Mouse (Mus musculus) myocyte (in vitro differentiated cells): ENCODE measurements around the gene Ahsa1. TPM values are rescaled to one million over a fixed set of nuclear protein-coding genes. Genes with fewer than 3 reads are reported as not detected.
A peak's percentile ranks its signal among the peaks of the same experiment; 100 is the strongest.

Experiments
- H3K27me3 ChIP-seq: one replicate; pipeline ENCODE4 v1.6.1; 2011; ENCODE audit not compliant: control insufficient read depth, insufficient read depth, insufficient read length
- H3K36me3 ChIP-seq: one replicate; pipeline ENCODE4 v1.6.1; 2011; ENCODE audit not compliant: control insufficient read depth, insufficient read depth
- H3K4me2 ChIP-seq: one replicate; pipeline ENCODE4 v1.6.1; 2011; ENCODE audit warnings: low read depth, control low read depth
- H3K4me3 ChIP-seq: one replicate; pipeline ENCODE4 v1.5.1; 2011; ENCODE audit warnings: mild to moderate bottlenecking, control low read depth, moderate library complexity
- H3K79me2 ChIP-seq: one replicate; pipeline ENCODE4 v1.6.1; 2011; ENCODE audit not compliant: control insufficient read depth, insufficient read depth
- H3ac ChIP-seq: one replicate; pipeline ENCODE4 v1.6.1; 2011; ENCODE audit not compliant: control insufficient read depth, insufficient read length
- CEBPB ChIP-seq: IDR thresholded peaks from 2 replicates; pipeline ENCODE4 v1.6.1; 2011; ENCODE audit warnings: mild to moderate bottlenecking, moderate library complexity; ENCODE audit not compliant: poor library complexity, insufficient read depth, severe bottlenecking
- E2F4 ChIP-seq: IDR thresholded peaks from one replicate; pipeline ENCODE4 v1.6.1; 2011; ENCODE audit warnings: mild to moderate bottlenecking, control low read depth, moderate library complexity; ENCODE audit not compliant: insufficient read depth
- MAX ChIP-seq: IDR thresholded peaks from one replicate; pipeline ENCODE4 v1.6.1; 2011; ENCODE audit warnings: low read depth, mild to moderate bottlenecking, control low read depth
- MYOD1 ChIP-seq, 3 experiments: IDR thresholded peaks; one replicate each; pipeline ENCODE4 v1.6.1; 2011; ENCODE audit warnings: control low read depth in 2 of 3, low read depth in 2 of 3, mild to moderate bottlenecking in 2 of 3, moderate library complexity in 1 of 3; ENCODE audit not compliant: insufficient read length in 2 of 3, control insufficient read depth in 1 of 3
- MYOG ChIP-seq, 3 experiments: IDR thresholded peaks; one replicate each; pipeline ENCODE4 v1.6.1; 2011; ENCODE audit warnings: control low read depth in 2 of 3, low read depth in 2 of 3, mild to moderate bottlenecking in 2 of 3; ENCODE audit not compliant: insufficient read length in 2 of 3, control insufficient read depth in 1 of 3, insufficient read depth in 1 of 3
- POLR2A ChIP-seq: IDR thresholded peaks from one replicate; pipeline ENCODE4 v1.6.1; 2011; ENCODE audit warnings: low read depth, mild to moderate bottlenecking, control low read depth, moderate library complexity; ENCODE audit not compliant: insufficient read length
- POLR2AphosphoS2 ChIP-seq: IDR thresholded peaks from one replicate; pipeline ENCODE4 v1.6.1; 2011; ENCODE audit warnings: low read depth, control low read depth; ENCODE audit not compliant: insufficient read length
- REST ChIP-seq: IDR thresholded peaks from one replicate; pipeline ENCODE4 v1.6.1; 2011; ENCODE audit warnings: mild to moderate bottlenecking, control low read depth, moderate library complexity; ENCODE audit not compliant: insufficient read depth, insufficient read length
- SRF ChIP-seq: IDR thresholded peaks from one replicate; pipeline ENCODE4 v1.6.1; 2011; ENCODE audit warnings: low read depth; ENCODE audit not compliant: control insufficient read depth, insufficient read length
- TCF12 ChIP-seq: IDR thresholded peaks from one replicate; pipeline ENCODE4 v1.6.1; 2011; ENCODE audit warnings: mild to moderate bottlenecking, control low read depth; ENCODE audit not compliant: poor library complexity, insufficient read depth, severe bottlenecking
- TCF3 ChIP-seq: IDR thresholded peaks from one replicate; pipeline ENCODE4 v1.6.1; 2011; ENCODE audit warnings: low read depth, control low read depth; ENCODE audit not compliant: insufficient read length
- USF1 ChIP-seq: IDR thresholded peaks from one replicate; pipeline ENCODE4 v1.6.1; 2011; ENCODE audit warnings: low read depth, mild to moderate bottlenecking, control low read depth, moderate library complexity
- polyA plus RNA-seq: library from polyadenylated mRNA; unstranded; fragments of >200 nt; fragmentation: generic; extraction: Trizol; gene quantifications from one replicate; pipeline ENCODE4 v1.2.1, GENCODE M21; 2012; ENCODE audit warnings: missing spikeins

Ahsa1 gene
- polyA plus RNA-seq, result 148 TPM

DNA sequence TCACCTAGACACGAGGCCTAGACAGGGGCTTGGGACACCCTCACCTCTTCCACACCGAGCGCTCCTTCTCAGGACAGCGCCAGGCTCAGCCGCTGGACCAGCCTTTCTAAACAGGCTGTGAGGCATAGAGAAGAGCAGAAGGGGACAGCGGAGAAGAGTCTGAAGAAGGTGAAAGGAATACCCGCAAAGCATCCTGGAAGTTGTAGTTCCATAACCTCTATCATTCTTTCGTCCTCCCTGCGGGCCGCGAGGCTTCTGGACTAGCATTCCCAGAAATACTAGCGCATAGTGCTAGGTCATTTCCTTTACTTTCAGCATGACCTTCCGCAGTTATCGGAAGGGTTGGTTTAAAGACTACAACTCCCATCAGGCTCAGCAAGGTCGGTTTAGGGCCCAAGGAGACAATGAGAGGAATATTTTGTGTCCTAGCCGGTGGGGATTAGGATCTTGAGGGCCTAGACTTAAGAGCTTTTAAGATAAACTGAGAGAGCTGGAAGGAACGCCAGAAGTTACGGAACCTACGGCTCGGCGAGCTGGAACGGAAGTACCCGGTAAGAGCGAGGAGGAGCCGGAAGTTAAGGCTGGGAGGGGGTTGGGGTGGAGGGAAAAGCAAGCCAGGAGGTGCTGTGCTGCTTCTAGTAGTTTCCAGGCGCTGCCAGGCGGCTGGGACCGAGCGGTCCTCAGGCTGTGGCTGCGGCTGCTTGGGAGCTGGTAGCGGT lies at the start of gene Ahsa1, which contains the start of gene Vipas39:
Ahsa1 (plus strand) TSS at position 372 of the 719 bp plus-strand sequence.
Vipas39 (minus strand) TSS at position 149 of the 719 bp plus-strand sequence.
- peaks cover 35% of the 10 kb centered on the region for H3K36me3 ChIP-seq
- peak within 1 kb of the TSS; percentile 93 for H3ac ChIP-seq
- peaks cover 47% of the 10 kb centered on the region for H3K79me2 ChIP-seq
- TF ChIP-seq SRF, result peak; percentile 52
- TF ChIP-seq USF1, result no peak
- TF ChIP-seq POLR2AphosphoS2, result peak; percentile 97
- peak; percentile 93 for TF ChIP-seq POLR2A
- peak; percentile 46 for TF ChIP-seq E2F4
- H3K4me3 ChIP-seq, result peak within 1 kb of the TSS; percentile 80
- no peaks in the 10 kb centered on the region for H3K27me3 ChIP-seq
- peak within 1 kb of the TSS; percentile 91 for H3K4me2 ChIP-seq

DNA sequence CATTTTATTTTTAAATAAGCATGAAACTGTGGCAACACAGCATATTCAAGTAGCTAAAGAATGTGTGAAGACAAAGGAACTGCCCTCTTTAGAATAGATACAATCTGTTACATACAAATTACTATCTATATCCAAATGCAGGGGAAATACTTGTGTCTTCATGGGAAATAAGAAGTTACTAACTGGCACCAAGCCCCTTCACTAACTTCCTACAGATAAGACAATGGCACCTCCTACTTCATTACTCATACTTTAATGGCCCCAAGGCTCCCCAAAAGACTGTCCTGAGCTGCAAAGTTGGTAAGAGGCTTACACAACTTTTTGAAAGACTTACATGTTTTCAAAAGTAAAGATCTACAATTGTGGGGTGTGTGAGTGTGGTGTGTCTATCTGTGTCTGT lies 48.7 kb upstream of the Ahsa1 start:
- Histone ChIP-seq H3K36me3 (no peaks in the 10 kb centered on the region), H3ac (no peak overlapping the region), H3K27me3 (no peaks in the 10 kb centered on the region), H3K79me2 (no peaks in the 10 kb centered on the region), H3K4me3 (no peak overlapping the region), H3K4me2 (peak overlapping the region; percentile 53)
- TF ChIP-seq TCF12, result no peak
- TF ChIP-seq MYOG (IDR thresholded peaks at IDR 0.05; ENCODE audit: control insufficient read depth in 1 of 3, insufficient read depth in 1 of 3, insufficient read length in 2 of 3, low read depth in 2 of 3), result no peak
- TF ChIP-seq CEBPB, result no peak
- no peak for TF ChIP-seq E2F4
- no peak for TF ChIP-seq TCF3
- TF ChIP-seq SRF, result no peak
- TF ChIP-seq POLR2AphosphoS2, result no peak
- TF ChIP-seq USF1, result no peak
- no peak for TF ChIP-seq REST
- no peak for TF ChIP-seq MYOD1 (IDR thresholded peaks at IDR 0.05; ENCODE audit: control insufficient read depth in 1 of 3, insufficient read length in 2 of 3, low read depth in 2 of 3)
- TF ChIP-seq MAX, result no peak
- TF ChIP-seq POLR2A, result no peak

DNA sequence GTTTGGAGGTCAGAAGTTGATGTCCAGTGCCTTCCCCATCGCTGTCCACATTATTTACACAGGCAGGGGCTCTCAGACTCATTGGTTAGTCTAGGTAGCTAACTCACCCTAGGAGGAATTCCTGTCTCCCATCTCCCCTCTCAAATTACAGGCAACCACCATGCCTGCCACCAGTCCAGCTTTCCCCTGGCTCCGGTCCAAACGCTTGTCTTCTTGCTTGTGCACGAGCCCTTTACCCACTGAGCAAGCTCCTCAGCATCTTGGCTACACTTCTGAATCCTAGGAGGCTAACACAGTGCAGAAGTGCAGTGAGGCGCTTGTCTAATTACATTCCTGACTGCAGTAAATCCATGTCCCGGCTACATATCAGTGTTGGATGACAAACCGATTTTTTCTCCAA lies 46.9 kb upstream of the Ahsa1 start:
- Histone ChIP-seq H3K79me2 (no peaks in the 10 kb centered on the region), H3K27me3 (no peaks in the 10 kb centered on the region), H3K36me3 (no peaks in the 10 kb centered on the region), H3K4me3 (no peak overlapping the region), H3K4me2 (no peak overlapping the region), H3ac (no peak overlapping the region)
- TF ChIP-seq POLR2AphosphoS2 (no peak), MAX (no peak), SRF (no peak)

DNA sequence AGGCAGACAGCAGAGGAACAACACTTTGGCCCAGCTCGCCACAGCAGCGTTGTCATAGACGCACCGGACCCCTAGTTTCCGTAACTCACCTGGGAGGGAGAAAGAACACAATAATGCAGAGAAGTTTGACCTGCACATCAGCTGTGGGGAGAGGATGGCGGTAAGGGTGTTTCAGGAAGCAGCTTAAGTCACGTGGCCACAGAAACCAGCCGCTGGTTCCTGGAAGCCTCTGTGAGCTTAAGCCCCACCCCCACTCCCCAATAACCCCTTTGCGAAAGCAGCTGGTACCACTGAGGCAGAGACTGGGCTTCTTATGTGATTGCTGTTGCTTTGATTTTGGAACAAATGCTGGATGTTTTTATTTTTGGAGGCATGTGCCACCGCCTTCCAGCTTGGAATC lies 41.3 kb upstream of the Ahsa1 start:
- Histone ChIP-seq H3K4me2 (no peak overlapping the region), H3K27me3 (no peaks in the 10 kb centered on the region), H3ac (no peak overlapping the region), H3K4me3 (no peak overlapping the region), H3K79me2 (no peaks in the 10 kb centered on the region), H3K36me3 (no peaks in the 10 kb centered on the region)
- no peak for TF ChIP-seq POLR2A
- no peak for TF ChIP-seq POLR2AphosphoS2
- no peak for TF ChIP-seq MAX
- no peak for TF ChIP-seq USF1

DNA sequence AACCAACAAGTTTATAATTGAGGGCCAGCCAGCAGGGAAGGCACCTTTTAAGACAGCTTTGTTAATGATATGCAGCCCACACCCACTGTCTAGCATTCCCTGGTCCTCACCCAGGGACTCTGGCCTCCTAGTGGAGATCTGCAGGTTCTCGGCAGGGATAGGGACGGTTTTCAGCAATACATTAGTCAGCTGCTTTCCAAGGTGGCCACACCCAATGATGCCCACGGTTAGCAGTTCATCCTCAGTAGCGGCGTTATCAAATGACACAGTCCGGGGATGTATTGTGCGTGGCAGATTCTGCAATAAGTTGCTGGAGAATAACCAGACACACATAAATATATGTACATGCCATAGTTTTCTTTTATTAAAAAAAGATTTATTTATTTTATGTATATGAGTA lies 39.5 kb upstream of the Ahsa1 start:
- Histone ChIP-seq H3K4me2 (no peak overlapping the region), H3ac (no peak overlapping the region), H3K36me3 (no peaks in the 10 kb centered on the region), H3K4me3 (no peak overlapping the region), H3K27me3 (no peaks in the 10 kb centered on the region), H3K79me2 (no peaks in the 10 kb centered on the region)
- no peak for TF ChIP-seq MYOD1 (IDR thresholded peaks at IDR 0.05; ENCODE audit: control insufficient read depth in 1 of 3, insufficient read length in 2 of 3, low read depth in 2 of 3)

DNA sequence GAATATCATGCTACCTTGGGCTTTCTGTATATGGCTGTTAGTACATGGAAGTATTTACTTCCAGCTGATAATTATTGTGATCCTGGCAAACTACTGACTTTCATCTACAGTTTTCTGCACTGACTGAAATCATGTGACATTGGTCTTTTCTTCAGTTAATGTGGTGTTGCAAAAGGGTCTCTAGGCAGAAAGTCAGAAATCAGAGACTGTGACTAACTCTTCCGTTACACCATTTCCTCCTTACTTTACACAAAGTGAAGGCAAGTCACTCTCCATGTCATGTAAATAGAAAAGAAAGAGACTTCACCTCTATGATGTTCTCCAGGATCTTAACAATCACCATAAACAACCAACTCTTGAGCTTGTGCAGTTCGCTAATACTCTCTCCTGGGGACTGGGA lies 36.6 kb upstream of the Ahsa1 start:
- H3K27me3 ChIP-seq, result no peaks in the 10 kb centered on the region
- TF ChIP-seq E2F4 (no peak), MYOD1 (IDR thresholded peaks at IDR 0.05; ENCODE audit: control insufficient read depth in 1 of 3, insufficient read length in 2 of 3, low read depth in 2 of 3) (no peak), TCF12 (no peak), MAX (no peak), CEBPB (no peak), REST (no peak), USF1 (no peak), SRF (no peak), POLR2A (no peak), POLR2AphosphoS2 (no peak)
- H3ac ChIP-seq, result no peak overlapping the region
- H3K4me3 ChIP-seq, result no peak overlapping the region
- H3K36me3 ChIP-seq, result no peaks in the 10 kb centered on the region
- no peaks in the 10 kb centered on the region for H3K79me2 ChIP-seq
- no peak overlapping the region for H3K4me2 ChIP-seq
